Mouse (Mus musculus) frontal cortex, postnatal 25 days (tissue): Measurements from ENCODE around the gene Bmp5.
"Not testable (repeated sequence)": the region's sequence is repeated elsewhere in the genome, so short reads cannot be mapped to it uniquely, and the experiment has no call there.

Experiments
- DNase-seq, 2 experiments: peaks; one replicate each; pipeline ENCODE4 v3.0.0; 2022; ENCODE audit warnings: low spot score in 2 of 2

Gene Bmp5

GRCm38 (mm10) chr9:75775129-75775845 is at the start of gene Bmp5:
Gene Bmp5, plus strand, starts transcription at chr9:75775364.
- no peak for DNase-seq

GRCm38 (mm10) chr9:75760075-75760474 is 15.1 kb upstream of the Bmp5 start:
- DNase-seq: no peak

GRCm38 (mm10) chr9:75761567-75761966 is 13.6 kb upstream of the Bmp5 start:
- no peak for DNase-seq

GRCm38 (mm10) chr9:75762487-75762886 is 12.7 kb upstream of the Bmp5 start:
- no peak for DNase-seq

DNA sequence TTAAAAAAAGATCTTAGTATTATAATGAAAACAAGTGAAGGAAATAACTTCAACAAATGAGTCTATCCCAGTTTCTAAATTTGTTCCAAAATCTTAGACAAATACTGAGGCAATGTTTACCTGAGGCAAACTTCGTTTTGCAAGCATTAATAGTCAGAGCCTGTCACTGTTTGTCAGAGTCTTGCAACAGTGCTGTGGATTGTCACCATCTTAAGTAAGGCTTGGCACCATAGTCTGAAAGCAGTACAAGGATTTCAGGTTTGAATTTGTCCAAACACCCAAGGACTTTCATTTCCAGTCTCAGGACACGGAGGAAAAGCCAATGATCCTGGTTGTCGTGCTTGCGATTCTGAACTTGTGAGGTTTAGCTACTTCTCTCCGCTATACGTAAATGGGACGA is 10.4 kb upstream of the Bmp5 start:
- DNase-seq: no peak

DNA sequence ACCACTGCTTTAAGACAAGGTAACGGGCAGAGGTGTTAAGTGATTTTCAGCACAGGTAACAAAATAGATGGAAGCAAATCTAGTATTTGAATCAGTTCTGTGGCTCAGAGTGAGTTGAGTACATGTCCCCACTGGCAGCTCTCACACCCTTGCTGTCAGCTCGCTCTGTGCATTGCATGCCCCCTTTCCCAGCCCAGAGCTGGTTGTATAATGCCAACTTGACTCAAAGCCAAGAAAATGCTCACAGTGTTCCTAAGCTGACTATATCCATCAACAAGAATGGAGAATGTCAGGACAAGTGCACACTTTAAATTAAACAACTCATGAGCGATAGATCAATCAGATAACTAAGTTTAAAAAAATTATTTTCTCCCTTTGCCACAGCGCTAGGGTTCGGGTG is 8.6 kb upstream of the Bmp5 start:
- DNase-seq: no peak

DNA sequence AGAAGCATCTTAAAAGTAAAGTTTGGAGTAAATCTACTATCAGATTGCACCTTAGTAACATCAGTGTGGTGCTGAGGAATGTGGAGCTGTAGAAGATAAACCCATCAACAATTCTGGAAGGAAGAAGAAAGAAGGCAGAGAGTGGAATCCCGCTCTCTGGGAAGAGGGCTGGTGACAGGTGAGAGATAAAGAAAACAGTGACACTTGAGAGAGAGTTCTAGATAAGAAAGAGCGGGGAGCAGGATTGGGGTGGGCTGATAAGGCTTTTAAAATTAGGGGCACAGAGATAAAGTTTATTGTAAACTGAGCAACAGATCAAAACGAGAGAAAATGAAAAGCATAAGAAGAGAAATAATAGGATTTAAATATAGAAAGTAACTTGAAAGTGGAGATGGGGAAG is 6.1 kb upstream of the Bmp5 start:
- DNase-seq: no peak

DNA sequence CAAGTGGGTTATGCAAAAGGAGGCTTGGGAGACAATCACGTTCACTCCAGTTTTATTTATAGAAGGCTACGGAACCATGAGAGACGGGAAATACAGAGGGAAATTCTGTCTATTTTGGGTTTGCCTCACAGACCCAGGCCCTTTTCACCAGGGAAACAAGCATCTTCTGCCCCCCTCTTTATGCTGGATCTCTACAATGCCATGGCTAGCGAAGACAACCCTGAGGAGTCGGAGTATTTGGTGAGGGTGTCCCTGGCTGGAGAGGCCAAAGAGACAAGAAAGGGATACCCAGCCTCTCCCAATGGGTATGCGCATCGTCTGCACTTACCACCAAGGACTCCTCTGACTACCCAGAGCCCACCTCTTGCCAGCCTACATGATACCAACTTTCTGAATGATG is 989 bp downstream of the Bmp5 start:
- DNase-seq: no peak

DNA sequence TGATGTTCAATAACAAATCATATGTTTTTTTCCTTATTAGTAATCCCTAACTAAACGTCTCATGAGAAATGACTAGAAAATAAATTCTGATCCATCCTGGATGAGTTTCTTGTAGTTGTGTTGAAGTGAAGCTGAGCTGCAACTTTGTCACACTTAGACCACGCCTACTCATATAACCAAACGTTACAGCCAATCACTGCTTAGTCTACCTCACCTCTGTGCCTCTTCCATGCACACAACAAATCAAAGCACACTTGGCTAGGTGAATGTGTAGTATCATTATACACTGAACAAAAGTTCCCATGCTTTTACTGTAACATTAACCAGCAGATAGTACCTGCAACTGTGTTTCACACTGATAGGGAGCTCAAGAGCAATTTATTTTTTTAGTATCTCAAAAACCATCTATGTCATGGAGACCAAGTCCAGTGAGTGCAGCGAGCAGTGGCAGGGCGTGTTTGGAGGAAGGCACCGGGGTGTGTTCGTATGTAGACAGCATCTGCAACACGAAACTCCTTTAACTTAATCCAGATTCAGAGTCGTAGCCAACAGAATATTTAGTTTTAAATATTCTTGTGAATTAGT is 3.7 kb downstream of the Bmp5 start:
- no peak for DNase-seq

- no peak for DNase-seq
These were observed 5.6 kb downstream of the Bmp5 start for GRCm38 (mm10) chr9:75780558-75781276.

GRCm38 (mm10) chr9:75781600-75781999 is 6.4 kb downstream of the Bmp5 start:
- DNase-seq: no peak

- no peak for DNase-seq
These were observed 8.4 kb downstream of the Bmp5 start for GRCm38 (mm10) chr9:75783573-75783972.

GRCm38 (mm10) chr9:75785959-75786358 is 10.8 kb downstream of the Bmp5 start:
- DNase-seq: no peak

DNA sequence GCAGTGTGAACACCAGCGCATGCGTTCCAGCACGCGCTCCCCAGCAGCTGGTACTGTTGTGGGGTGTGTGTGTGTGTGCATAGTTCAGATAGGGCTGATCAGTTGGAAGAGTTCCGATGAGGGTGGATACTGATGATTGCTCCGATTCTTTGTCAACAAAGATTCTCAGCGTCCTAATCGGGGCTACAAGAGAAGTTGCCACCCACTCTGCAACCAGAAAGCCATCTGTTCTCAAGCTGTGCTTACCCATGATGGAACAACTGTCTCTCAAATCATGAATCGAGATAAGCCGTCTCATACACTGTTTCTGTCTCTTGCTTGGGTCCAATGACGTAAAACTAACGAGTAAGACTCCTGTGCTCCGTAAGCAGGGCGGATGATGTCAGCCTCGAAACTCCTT is 12.0 kb downstream of the Bmp5 start:
- no peak for DNase-seq

DNA sequence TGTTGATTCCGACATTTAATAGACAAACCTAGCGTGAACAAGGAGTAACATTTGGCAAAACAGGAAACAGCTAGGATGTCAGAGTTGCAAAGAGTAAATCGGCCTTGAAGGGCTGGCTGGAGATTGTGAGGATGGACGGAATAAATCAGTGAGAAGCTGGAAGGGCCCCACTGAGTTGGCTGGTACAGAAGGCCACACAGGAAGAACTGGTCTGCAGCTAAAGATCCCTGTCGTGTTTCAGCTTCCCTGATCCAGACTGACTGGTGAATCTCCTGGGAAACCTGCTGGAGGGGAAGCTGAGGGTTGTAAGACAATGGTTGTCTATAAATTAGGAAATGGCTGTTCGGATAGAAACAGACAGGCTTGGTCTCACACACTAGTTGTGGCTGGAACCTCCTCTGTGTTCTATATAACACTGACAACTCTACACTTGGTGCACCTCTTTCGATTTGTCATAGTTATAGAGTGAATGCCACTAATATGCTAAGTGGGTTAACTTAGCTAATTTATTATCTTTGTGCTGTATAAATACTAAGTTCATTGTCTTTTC is 14.8 kb downstream of the Bmp5 start:
- DNase-seq: no peak

GRCm38 (mm10) chr9:75804940-75805339 is 29.8 kb downstream of the Bmp5 start:
- no peak for DNase-seq

DNA sequence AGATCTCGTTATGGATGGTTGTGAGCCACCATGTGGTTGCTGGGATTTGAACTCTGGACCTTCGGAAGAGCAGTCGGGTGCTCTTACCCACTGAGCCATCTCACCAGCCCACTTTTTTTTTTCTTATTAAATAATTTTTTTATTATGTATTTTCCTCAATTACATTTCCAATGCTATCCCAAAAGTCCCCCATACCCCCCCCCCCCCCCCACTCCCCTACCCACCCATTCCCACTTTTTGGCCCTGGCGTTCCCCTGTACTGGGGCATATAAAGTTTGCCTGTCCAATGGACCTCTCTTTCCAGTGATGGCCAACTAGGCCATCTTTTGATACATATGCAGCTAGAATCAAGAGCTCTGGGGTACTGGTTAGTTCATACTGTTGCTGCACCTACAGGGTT is 33.0 kb downstream of the Bmp5 start:
- DNase-seq: not testable (repeated sequence)

DNA sequence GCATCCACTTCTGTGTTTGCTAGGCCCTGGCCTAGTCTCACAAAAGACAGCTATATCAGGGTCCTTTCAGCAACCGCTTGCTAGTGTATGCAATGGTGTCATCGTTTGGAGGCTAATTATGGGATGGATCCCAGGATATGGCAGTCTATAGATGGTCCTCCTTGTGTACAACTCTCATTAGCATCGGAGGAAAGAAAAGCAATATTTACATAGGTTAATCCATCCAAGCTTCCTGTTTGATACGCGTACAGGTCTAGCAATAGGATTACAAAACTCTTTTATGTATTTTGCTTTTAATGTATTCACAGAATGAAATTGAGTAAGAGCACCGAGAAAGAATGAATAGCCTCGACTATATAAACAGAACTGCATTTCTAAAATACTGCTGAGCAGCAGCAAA is 33.5 kb downstream of the Bmp5 start:
- no peak for DNase-seq

- DNase-seq: no peak
These were observed 40.0 kb downstream of the Bmp5 start for GRCm38 (mm10) chr9:75815161-75815560.

DNA sequence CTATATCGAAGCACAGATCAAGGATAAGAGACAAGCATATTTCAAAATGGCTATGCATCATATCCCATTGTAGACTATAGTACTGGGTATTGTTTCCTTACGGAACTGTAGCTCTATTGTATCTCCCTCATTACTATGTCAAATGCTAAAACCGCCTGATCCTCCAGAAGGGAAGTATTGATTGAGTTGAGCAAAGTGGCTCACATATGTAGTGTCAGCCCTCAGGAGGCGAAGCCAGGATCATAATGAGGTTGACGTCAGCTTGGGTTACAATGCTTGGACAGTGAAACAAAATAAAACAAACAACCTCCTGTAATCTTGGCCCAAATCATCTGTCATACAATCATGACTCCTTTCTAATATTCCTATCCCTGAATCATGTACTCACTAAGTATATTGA is 43.2 kb downstream of the Bmp5 start:
- DNase-seq: no peak

- DNase-seq: no peak
These were observed 57.3 kb downstream of the Bmp5 start for GRCm38 (mm10) chr9:75832468-75832867.

DNA sequence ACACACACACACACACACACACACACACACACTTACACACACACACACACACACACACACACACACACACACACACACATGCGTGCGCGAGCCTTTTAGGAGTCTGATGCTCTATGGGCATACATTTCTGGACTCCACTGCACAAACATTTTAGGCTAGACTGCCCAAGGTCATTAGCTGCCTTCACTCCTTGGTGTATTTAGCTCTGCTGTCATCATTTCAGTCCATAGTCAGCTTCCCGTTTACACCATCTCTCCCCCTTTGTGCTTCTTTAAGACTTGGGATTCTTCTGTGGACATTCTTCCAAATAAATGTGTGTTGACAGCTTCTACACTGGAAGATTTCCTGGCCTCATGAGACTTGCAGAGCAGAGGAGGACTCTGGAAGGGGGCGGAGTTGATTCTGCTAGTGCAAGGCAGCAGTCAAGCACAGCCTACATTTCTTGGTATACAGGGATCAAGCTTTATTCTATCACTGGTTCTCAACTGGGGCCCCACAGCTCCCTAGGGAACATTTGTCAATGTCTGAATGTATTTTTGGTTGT is 58.1 kb downstream of the Bmp5 start:
- DNase-seq: no peak

- DNase-seq: no peak
These were observed 64.3 kb downstream of the Bmp5 start for GRCm38 (mm10) chr9:75839450-75839849.
